Mouse (Mus musculus) lung, embryonic 14.5 days (tissue): ENCODE data around the gene Sgcb. TPM values are rescaled to one million over a fixed set of nuclear protein-coding genes. Genes with fewer than 3 reads are reported as not detected.

Experiments
- ATAC-seq: fragments of 200-750 bp; cut with Nextera tagmentation; 2 replicates; pipeline ENCODE4 v1.8.0; 2017; ENCODE audit warnings: mild to moderate bottlenecking, moderate TSS enrichment, moderate library complexity; ENCODE audit not compliant: insufficient read depth
- DNase-seq: peaks from one replicate; pipeline ENCODE4 v3.0.0-alpha.2; 2015
- H3K27ac ChIP-seq: fragments of 300-500 bp; sonication (generic); 2 replicates; pipeline ENCODE4 v1.5.1; 2014; ENCODE audit warnings: low read depth, mild to moderate bottlenecking, moderate library complexity
- H3K27me3 ChIP-seq: fragments of 300-500 bp; sonication (generic); 2 replicates; pipeline ENCODE4 v1.6.1; 2014; ENCODE audit warnings: low read length, control low read depth; ENCODE audit not compliant: insufficient read depth
- H3K36me3 ChIP-seq: fragments of 300-500 bp; sonication (generic); 2 replicates; pipeline ENCODE4 v1.6.1; 2014; ENCODE audit warnings: control low read depth; ENCODE audit not compliant: insufficient read depth
- H3K4me1 ChIP-seq: fragments of 300-500 bp; sonication (generic); 2 replicates; pipeline ENCODE4 v1.6.1; 2014; ENCODE audit warnings: antibody characterized with exemption, control low read depth; ENCODE audit not compliant: insufficient read depth
- H3K4me2 ChIP-seq: fragments of 300-500 bp; sonication (generic); 2 replicates; pipeline ENCODE4 v1.6.1; 2014; ENCODE audit warnings: mild to moderate bottlenecking
- H3K4me3 ChIP-seq: fragments of 300-500 bp; sonication (generic); 2 replicates; pipeline ENCODE4 v1.5.1; 2014; ENCODE audit warnings: low read depth, low read length
- H3K9ac ChIP-seq: fragments of 300-500 bp; sonication (generic); 2 replicates; pipeline ENCODE4 v1.6.1; 2014
- H3K9me3 ChIP-seq: fragments of 300-500 bp; sonication (generic); 2 replicates; pipeline ENCODE4 v1.6.1; 2016; ENCODE audit warnings: low read depth, low read length, control low read depth
- CTCF ChIP-seq: IDR thresholded peaks from 2 replicates; pipeline ENCODE4 v1.5.1; 2016; ENCODE audit warnings: antibody characterized with exemption, low read depth
- WGBS: fragments of 180-500 bp; shearing (Covaris S2); extraction: QIAGEN DNeasy Blood & Tissue Kit; methylation state at CpG from one replicate; pipeline ENCODE4 v1.1.7; 2014; 5-methylcytosine and 5-hydroxymethylcytosine counted together
- polyA plus RNA-seq: library from polyadenylated mRNA; unstranded; fragments of >200 nt; fragmentation: Nextera tagmentation; extraction: Ambion mirVana; gene quantifications from 2 replicates; pipeline ENCODE4 v1.2.1, GENCODE M21; 2014

Sgcb gene
- polyA plus RNA-seq, 1 experiment from 2014 or later: 27.7 TPM

DNA sequence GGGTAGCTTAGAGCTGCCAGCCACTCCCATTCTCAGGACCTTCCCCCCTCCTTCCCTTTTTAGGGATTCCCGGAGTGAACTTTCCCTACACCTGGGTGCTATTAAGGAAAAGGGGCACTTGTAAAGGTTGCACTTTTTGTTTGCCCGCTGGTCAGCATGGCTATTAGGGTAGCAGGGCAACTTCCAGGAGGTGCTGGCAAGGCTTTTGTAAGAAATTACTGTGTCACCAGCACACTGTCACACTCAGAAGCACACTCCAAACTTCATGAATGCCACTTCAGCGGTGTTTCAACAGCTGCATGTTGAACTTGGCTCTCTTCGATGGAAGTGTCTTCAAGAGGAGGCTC lies 4.2 kb upstream of the Sgcb start:
- Histone ChIP-seq H3K9me3 (no peaks in the 10 kb centered on the region), H3K9ac (no peak overlapping the region), H3K4me2 (peak overlapping the region; percentile 98), H3K27me3 (peaks cover 49% of the 10 kb centered on the region), H3K27ac (no peak overlapping the region), H3K36me3 (no peaks in the 10 kb centered on the region), H3K4me3 (peak overlapping the region; percentile 51), H3K4me1 (0 out of 2 replicates have a peak, but pooled peaks cover 4% of the 10 kb centered on the region)
- no peak for TF ChIP-seq CTCF
- ATAC-seq: no peak
- WGBS: 2% methylated on average over 4 of the region's 4 CpGs
- peak; percentile 54 for DNase-seq

DNA sequence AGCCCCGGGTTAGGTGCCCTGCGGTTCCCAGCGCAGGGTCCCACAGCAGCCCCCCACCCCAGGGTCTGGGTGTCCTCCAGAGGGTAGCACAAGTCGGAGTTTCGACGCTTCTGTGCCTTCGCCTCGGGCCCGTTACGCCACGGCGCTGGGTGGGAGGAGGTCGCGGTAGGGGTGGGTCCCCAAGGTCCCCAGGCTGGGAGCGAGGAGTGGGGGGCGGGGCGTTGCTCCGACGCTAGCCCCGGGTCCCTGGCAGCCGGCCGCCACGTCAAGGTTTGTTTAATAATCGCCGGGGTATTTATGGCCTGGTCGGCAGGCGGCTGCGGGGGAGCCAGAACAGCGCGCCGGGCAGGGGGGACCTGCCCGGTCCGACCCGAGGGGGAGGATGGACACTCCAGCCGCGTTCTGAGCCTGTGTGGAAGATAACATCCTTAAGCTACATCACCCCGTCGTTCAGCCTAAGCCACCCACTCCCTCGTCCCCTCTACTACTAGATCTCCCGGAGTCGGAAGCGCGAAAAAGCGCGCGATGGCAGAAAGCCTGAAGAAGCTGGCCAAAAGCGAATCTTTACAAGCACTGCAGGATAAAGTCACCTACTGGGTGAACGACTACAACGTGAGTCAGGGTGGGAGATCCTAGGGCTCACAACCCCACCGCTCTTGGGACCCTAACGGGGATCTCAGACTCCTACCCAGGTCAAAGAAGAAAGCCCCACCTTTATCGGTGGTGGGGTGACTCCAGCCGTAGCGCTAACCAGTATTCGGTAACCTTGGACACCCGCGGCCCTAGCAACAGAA lies 3.7 kb upstream of the Sgcb start, which contains the start of gene Spata18:
Gene Spata18 (plus strand): TSS at position 319 of the 794 bp plus-strand sequence.
- Histone ChIP-seq H3K9ac (peak within 1 kb of the TSS; percentile 54), H3K4me1 (0 out of 2 replicates have a peak, but pooled peaks cover 4% of the 10 kb centered on the region), H3K27me3 (peaks cover 49% of the 10 kb centered on the region), H3K9me3 (no peaks in the 10 kb centered on the region), H3K36me3 (no peaks in the 10 kb centered on the region), H3K27ac (no peak within 1 kb of the TSS), H3K4me2 (peak within 1 kb of the TSS; percentile 98), H3K4me3 (peak within 1 kb of the TSS; percentile 51)
- DNase-seq: peak; percentile 70
- ATAC-seq: peak; percentile 15; the same call in 1 of the 2 replicates
- under 1% methylated on average over 53 of the region's 57 CpGs for WGBS
- TF ChIP-seq CTCF: no peak

DNA sequence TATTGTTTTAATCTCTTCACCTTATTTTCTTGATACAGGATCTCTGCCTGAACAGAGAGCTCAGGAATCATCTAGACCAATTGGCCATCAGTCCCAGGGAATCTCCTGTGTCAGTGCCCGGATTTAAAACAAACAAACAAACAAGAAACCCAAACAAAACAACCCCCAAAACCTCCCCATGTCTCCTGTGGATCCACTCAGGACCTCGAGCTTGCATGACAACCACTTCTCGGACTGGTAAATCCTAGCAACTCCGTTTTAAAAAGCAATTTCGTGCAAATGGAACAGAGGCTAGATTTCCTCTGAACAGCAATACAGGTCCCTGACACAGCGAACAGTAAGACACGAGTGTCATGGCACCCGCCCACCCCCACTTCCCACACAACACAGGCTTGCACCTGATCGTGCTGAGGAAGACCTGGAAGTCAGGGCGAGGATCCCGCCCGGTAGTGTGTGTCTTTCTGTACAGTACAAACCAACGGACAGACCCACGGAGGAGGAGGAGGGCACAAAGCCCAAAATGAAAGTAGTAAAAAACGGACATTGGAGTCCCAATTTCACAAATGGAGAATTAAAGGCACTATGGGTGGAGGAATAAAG lies 2.9 kb upstream of the Sgcb start:
- DNase-seq (peak; percentile 21), ATAC-seq (no peak)
- 0 out of 2 replicates have a peak, but pooled peaks cover 4% of the 10 kb centered on the region for H3K4me1 ChIP-seq
- peak overlapping the region; percentile 98 for H3K4me2 ChIP-seq
- no peak overlapping the region for H3K27ac ChIP-seq
- H3K36me3 ChIP-seq: no peaks in the 10 kb centered on the region
- 2% methylated on average over 15 of the region's 15 CpGs for WGBS
- TF ChIP-seq CTCF: no peak
- peak overlapping the region; percentile 54 for H3K9ac ChIP-seq
- H3K27me3 ChIP-seq: peaks cover 49% of the 10 kb centered on the region
- H3K4me3 ChIP-seq: peak overlapping the region; percentile 51
- H3K9me3 ChIP-seq: no peaks in the 10 kb centered on the region

DNA sequence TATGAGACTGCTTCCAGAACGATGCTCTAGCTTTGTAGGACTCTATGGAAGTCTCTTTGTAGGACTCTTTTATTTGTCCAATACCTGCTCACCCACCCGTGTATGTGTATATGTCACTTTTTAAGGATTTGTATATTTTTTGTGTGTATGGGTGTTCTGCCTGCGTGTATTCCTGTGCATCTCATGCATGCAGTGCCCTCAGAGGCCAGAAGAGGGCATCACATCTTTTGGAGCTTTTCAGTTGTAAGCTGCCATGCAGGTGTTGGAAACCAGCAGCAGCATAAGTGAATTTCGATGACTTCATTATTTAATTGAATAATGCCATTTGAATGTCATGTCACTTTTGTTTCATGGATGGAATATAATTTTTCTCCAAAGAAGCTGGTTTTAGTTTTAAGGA lies 5.5 kb downstream of the Sgcb start:
- ATAC-seq (no peak), DNase-seq (peak; percentile 54)
- Histone ChIP-seq H3K36me3 (peaks cover 8% of the 10 kb centered on the region; the same call in 1 of the 2 replicates), H3K27ac (no peak overlapping the region), H3K9ac (no peak overlapping the region), H3K27me3 (no peaks in the 10 kb centered on the region), H3K4me2 (no peak overlapping the region), H3K9me3 (no peaks in the 10 kb centered on the region), H3K4me1 (no peaks in the 10 kb centered on the region), H3K4me3 (no peak overlapping the region)
- TF ChIP-seq CTCF: peak; percentile 57
- 81% methylated on average over 4 of the region's 4 CpGs for WGBS

DNA sequence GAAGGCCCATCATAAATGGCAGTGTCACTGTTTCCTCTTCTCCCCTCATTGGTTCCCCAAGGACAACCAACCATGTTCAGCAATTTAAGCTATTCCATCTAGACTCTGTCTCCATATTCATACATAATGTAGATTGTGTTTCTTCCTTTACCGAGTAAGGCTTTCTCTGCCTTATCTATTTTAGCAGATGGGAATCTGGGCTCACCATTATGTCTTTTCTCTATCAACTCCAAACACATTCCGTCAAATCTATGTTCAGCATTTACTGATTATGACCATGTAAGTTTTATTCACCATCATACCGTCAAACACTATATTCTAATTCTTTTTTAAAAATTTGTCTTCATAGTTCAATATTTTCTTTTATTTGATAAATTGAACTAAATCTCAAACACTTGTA lies 6.5 kb downstream of the Sgcb start:
- Histone ChIP-seq H3K27me3 (no peaks in the 10 kb centered on the region), H3K9ac (no peak overlapping the region), H3K27ac (no peak overlapping the region), H3K4me2 (no peak overlapping the region), H3K9me3 (no peaks in the 10 kb centered on the region), H3K4me1 (no peaks in the 10 kb centered on the region), H3K4me3 (no peak overlapping the region), H3K36me3 (peaks cover 15% of the 10 kb centered on the region; the same call in 1 of the 2 replicates)
- DNase-seq (no peak), ATAC-seq (no peak)
- WGBS: 87% methylated on average over 3 of the region's 3 CpGs
- TF ChIP-seq CTCF: no peak

DNA sequence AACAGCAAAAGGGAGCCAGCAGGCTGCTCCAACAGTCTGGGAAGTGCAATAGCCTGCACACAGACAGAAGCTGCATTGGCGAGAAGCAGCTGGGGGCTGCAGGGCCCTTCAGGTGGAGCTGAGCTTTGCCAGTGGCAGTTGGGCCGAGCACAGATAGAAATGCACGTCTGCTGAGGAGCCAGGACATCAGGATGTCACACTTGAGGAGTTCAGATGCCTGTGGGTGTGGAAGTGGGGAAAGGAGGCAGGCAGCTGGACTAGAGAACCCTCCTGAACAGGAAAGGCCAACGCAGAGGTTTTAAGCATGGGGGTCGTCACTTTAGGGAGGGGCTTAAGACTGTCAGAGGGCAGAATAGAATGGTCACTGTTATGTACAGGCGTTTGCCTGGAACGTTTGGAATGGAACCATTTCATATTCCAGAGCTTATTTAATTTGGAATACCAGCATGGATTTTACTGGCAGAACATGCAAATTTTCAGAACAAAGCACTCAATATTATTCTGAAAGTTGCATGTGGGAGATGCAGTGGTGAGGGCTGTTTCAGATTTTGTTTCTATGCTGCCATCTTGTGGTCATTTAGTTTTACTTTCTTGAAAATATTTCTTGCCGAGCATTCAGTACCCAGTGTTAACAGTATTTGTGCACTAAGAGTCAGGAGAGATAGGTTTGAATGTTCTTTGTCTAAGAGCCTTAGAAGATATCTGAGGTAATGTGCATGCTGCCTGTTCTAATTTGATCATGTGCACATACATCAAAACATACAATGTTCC lies 10.1 kb downstream of the Sgcb start:
- ATAC-seq (peak; percentile 60; the same call in 1 of the 2 replicates), DNase-seq (peak; percentile 90)
- Histone ChIP-seq H3K27ac (no peak overlapping the region), H3K27me3 (no peaks in the 10 kb centered on the region), H3K9me3 (no peaks in the 10 kb centered on the region; the same call in 1 of the 2 replicates), H3K9ac (no peak overlapping the region), H3K36me3 (peaks cover 32% of the 10 kb centered on the region; the same call in 1 of the 2 replicates), H3K4me2 (no peak overlapping the region), H3K4me3 (no peak overlapping the region), H3K4me1 (no peaks in the 10 kb centered on the region)
- peak; percentile 62 for TF ChIP-seq CTCF
- 39% methylated on average over 8 of the region's 8 CpGs for WGBS
